Mouse (Mus musculus): Measurements from ENCODE around the gene Mogs.

DNA sequence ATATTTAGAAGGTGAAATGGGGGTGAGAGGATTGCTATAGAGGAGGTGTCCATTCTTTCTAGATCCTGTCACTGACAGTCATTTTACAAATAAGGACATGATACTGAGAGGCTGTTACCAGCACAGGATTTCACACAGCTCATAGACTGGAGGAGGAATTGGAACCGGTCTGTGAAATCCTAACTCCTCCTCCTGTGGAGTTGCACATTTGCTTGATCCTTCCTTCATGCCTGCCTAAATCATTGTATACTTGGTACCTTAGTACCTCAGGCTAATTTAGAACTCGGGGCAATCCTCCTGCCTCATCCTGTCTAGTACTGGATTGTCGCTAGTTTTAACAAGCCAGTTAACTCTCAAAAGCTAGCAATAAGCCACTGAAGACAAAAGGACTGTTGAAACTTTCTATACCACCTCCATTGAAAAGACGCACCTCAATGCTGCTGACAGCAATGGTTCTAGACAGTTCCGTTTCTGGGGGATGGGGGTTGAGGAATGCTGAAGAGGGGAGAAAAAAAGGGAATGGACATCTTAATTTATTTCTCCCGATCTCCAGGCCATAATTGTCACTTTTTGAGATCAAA lies 49.8 kb downstream of the Mogs start:
- TF ChIP-seq POLR2A (IDR thresholded peaks at IDR 0.05; ENCODE audit: borderline replicate concordance, low read depth, low read length) (no peak), CTCF (IDR thresholded peaks at IDR 0.05; ENCODE audit: low read depth, low read length) (no peak)
